Mouse (Mus musculus): Measurements from ENCODE around the gene Sparcl1.

DNA sequence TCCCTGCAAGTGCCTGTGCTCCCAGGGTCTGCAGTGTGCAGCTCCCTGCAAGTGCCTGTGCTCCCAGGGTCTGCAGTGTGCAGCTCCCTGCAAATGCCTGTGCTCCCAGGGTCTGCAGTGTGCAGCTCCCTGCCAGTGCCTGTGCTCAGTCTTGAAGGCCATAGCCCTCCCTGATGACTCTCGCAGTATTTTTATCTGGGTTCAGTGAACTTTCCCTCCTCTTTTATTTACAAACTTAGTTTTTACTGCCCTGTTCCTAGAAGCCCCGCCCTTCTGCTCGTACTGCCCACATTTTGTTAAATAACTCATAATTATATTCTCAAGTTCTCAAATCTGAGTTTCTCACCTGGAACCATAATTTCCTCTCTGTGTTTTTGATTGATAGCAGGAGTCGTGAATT, 10.4 kb downstream of the Sparcl1 start:
- TF ChIP-seq CTCF (IDR thresholded peaks at IDR 0.05; ENCODE audit: borderline replicate concordance, insufficient read depth, low read depth, low read length) (no peak), POLR2A (IDR thresholded peaks at IDR 0.05; ENCODE audit: borderline replicate concordance, insufficient read depth, low read length) (no peak)

All from cerebellum, adult 2 months (tissue).